Mouse (Mus musculus) liver, adult 2 months (tissue): ENCODE measurements around the gene Iqcn. TPM values are rescaled to one million over a fixed set of nuclear protein-coding genes. Genes with fewer than 3 reads are reported as not detected.

Source experiments
- DNase-seq: peaks from one replicate; pipeline ENCODE4 v3.0.0-alpha.2; 2011; ENCODE audit warnings: low read depth, low spot score; ENCODE audit errors: extremely low read depth
- H3K27ac ChIP-seq: fragments of 200-500 bp; replicated peaks from 2 replicates; pipeline ENCODE4 v1.5.1; 2012; ENCODE audit warnings: low read depth, mild to moderate bottlenecking, control low read depth, inconsistent platforms, low read length; ENCODE audit not compliant: insufficient read depth
- H3K27me3 ChIP-seq: fragments of 200-500 bp; 2 replicates; pipeline ENCODE4 v1.6.1; 2012; ENCODE audit warnings: mild to moderate bottlenecking, moderate library complexity, low read length, inconsistent platforms; ENCODE audit not compliant: control insufficient read depth, insufficient read depth
- H3K36me3 ChIP-seq: fragments of 200-500 bp; 2 replicates; pipeline ENCODE4 v1.6.1; 2012; ENCODE audit warnings: low read length, inconsistent platforms; ENCODE audit not compliant: control insufficient read depth, insufficient read depth
- H3K4me1 ChIP-seq: fragments of 200-500 bp; 2 replicates; pipeline ENCODE4 v1.6.1; 2011; ENCODE audit warnings: low read length; ENCODE audit not compliant: control insufficient read depth, insufficient read depth
- H3K4me3 ChIP-seq: fragments of 200-500 bp; 2 replicates; pipeline ENCODE4 v1.5.1; 2011; ENCODE audit warnings: low read depth, mild to moderate bottlenecking, control low read depth, low read length, moderate library complexity; ENCODE audit not compliant: insufficient read depth
- H3K79me2 ChIP-seq: fragments of 200-500 bp; 2 replicates; pipeline ENCODE4 v1.6.1; 2012; ENCODE audit warnings: inconsistent platforms, mild to moderate bottlenecking, low read length, moderate library complexity; ENCODE audit not compliant: control insufficient read depth, insufficient read depth
- H3K9ac ChIP-seq: fragments of 200-500 bp; 2 replicates; pipeline ENCODE4 v1.6.1; 2012; ENCODE audit warnings: low read depth, mild to moderate bottlenecking, control low read depth, inconsistent platforms, low read length
- CTCF ChIP-seq: fragments of 200-500 bp; IDR thresholded peaks from 2 replicates; pipeline ENCODE4 v1.5.1; 2011; ENCODE audit warnings: low read depth, low read length, control low read depth
- POLR2A ChIP-seq: fragments of 200-500 bp; IDR thresholded peaks from 2 replicates; pipeline ENCODE4 v1.6.1; 2011; ENCODE audit warnings: low read length, control low read depth; ENCODE audit not compliant: insufficient read depth; ENCODE audit errors: extremely low read depth
- WGBS: fragments of 180-500 bp; shearing (Covaris S2); methylation state at CpG from one replicate; pipeline ENCODE4 v1.1.7; 2018; 5-methylcytosine and 5-hydroxymethylcytosine counted together
- polyA plus RNA-seq: library from polyadenylated mRNA; depleted of rRNA; stranded (reverse); fragments of >200 nt; gene quantifications from 2 replicates; pipeline ENCODE4 v1.2.3, GENCODE M21; 2012
- total RNA-seq: library from RNA; depleted of rRNA; stranded (reverse); fragments of >200 nt; gene quantifications from 2 replicates; pipeline ENCODE4 v1.2.3, GENCODE M21; 2014

The Iqcn gene
- total and polyA plus RNA-seq, 2 experiments, result not detected

- no peak for DNase-seq
- 95% methylated on average over 18 of the region's 18 CpGs for WGBS
- H3K27ac ChIP-seq, result no peak overlapping the region
- H3K9ac ChIP-seq, result no peak overlapping the region
- no peaks in the 10 kb centered on the region for H3K36me3 ChIP-seq
- H3K27me3 ChIP-seq, result no peaks in the 10 kb centered on the region
- H3K4me1 ChIP-seq, result peaks cover 3% of the 10 kb centered on the region; the same call in 1 of the 2 replicates
- TF ChIP-seq POLR2A (no peak), CTCF (no peak)
- H3K4me3 ChIP-seq, result no peak overlapping the region
- no peaks in the 10 kb centered on the region for H3K79me2 ChIP-seq
These were observed 44.1 kb downstream of the Iqcn start for GRCm38 (mm10) chr8:70747211-70747890.

GRCm38 (mm10) chr8:70748246-70749096 is 45.2 kb downstream of the Iqcn start:
- TF ChIP-seq CTCF (no peak), POLR2A (no peak)
- WGBS, result 92% methylated on average over 23 of the region's 23 CpGs

GRCm38 (mm10) chr8:70749097-70749674 is 45.9 kb downstream of the Iqcn start:
- H3K27me3 ChIP-seq, result no peaks in the 10 kb centered on the region
- DNase-seq, result no peak
- no peak for TF ChIP-seq POLR2A
- no peak for TF ChIP-seq CTCF
- H3K4me3 ChIP-seq, result no peak overlapping the region
- no peaks in the 10 kb centered on the region; the same call in 1 of the 2 replicates for H3K4me1 ChIP-seq
- H3K27ac ChIP-seq, result no peak overlapping the region
- no peaks in the 10 kb centered on the region for H3K79me2 ChIP-seq
- no peak overlapping the region for H3K9ac ChIP-seq
- WGBS, result 93% methylated on average over 19 of the region's 19 CpGs
- no peaks in the 10 kb centered on the region for H3K36me3 ChIP-seq

More at GRCm38 (mm10) chr8:70748246-70749096, 45.2 kb downstream of the Iqcn start:
- no peak overlapping the region for H3K27ac ChIP-seq
- no peaks in the 10 kb centered on the region for H3K79me2 ChIP-seq
- H3K9ac ChIP-seq, result no peak overlapping the region
- no peaks in the 10 kb centered on the region for H3K36me3 ChIP-seq
- H3K27me3 ChIP-seq, result no peaks in the 10 kb centered on the region
- H3K4me1 ChIP-seq, result peaks cover 3% of the 10 kb centered on the region; the same call in 1 of the 2 replicates
- DNase-seq, result no peak
- no peak overlapping the region for H3K4me3 ChIP-seq

- WGBS, result 93% methylated on average over 13 of the region's 13 CpGs
- no peaks in the 10 kb centered on the region for H3K27me3 ChIP-seq
- no peak for DNase-seq
These were observed 46.9 kb downstream of the Iqcn start for GRCm38 (mm10) chr8:70750128-70750680.

GRCm38 (mm10) chr8:70752000-70752764 is 48.9 kb downstream of the Iqcn start:
- WGBS, result 24% methylated on average over 11 of the region's 11 CpGs
- Histone ChIP-seq H3K4me1 (peaks cover 6% of the 10 kb centered on the region; the same call in 1 of the 2 replicates), H3K9ac (no peak overlapping the region; the same call in 1 of the 2 replicates), H3K79me2 (peaks cover 4% of the 10 kb centered on the region; the same call in 1 of the 2 replicates), H3K4me3 (no peak overlapping the region), H3K36me3 (no peaks in the 10 kb centered on the region), H3K27ac (peak overlapping the region; percentile 85), H3K27me3 (no peaks in the 10 kb centered on the region)
- TF ChIP-seq CTCF (peak; percentile 58), POLR2A (no peak)
- peak; percentile 64 for DNase-seq

More at GRCm38 (mm10) chr8:70750128-70750680, 46.9 kb downstream of the Iqcn start:
- Histone ChIP-seq H3K4me3 (no peak overlapping the region), H3K79me2 (peaks cover 4% of the 10 kb centered on the region; the same call in 1 of the 2 replicates), H3K36me3 (no peaks in the 10 kb centered on the region), H3K27ac (no peak overlapping the region), H3K9ac (no peak overlapping the region), H3K4me1 (peaks cover 2% of the 10 kb centered on the region; the same call in 1 of the 2 replicates)
- TF ChIP-seq POLR2A, result no peak
- no peak for TF ChIP-seq CTCF
